In genomic region chr3:65363438-65363837, GRCm38 (mm10) we compare ENCODE assay signal across 11 mouse cellular contexts. TPM values are rescaled to one million over a fixed set of nuclear protein-coding genes. Genes with fewer than 3 reads are reported as not detected.
DNase-seq lines count a peak whose midpoint lies in the region; ATAC-seq and TF ChIP-seq lines count a peak whose summit lies in the region.
"Had no signal": no experiment of that assay in that cellular context is flagged by ENCODE, and none has a peak within 500 bp of the region (broad histone marks: within the 10 kb centered on the region; RNA-seq: fewer than 3 reads in every experiment).

No protein-coding gene starts in this region.

- no peak overlapping the region for H3K9ac ChIP-seq in hindbrain, postnatal 0 days (replicated peaks; ENCODE audit: low read length)

- H3K27me3 ChIP-seq in hindbrain, postnatal 0 days (ENCODE audit: insufficient read depth, low read length) = no peaks in the 10 kb centered on the region
- H3K27me3 ChIP-seq in hindbrain, embryonic 10.5 days (ENCODE audit: insufficient read depth, poor library complexity, severe bottlenecking) = no peaks in the 10 kb centered on the region
- H3K27me3 ChIP-seq: megakaryocyte, embryonic 14.5 days had no signal

- peak; percentile 38; the same call in 1 of the 2 replicates for ATAC-seq in hindbrain, postnatal 0 days
- no peak for ATAC-seq in monocyte, adult 5-6 weeks (replicated peaks; ENCODE audit: insufficient number of reproducible peaks, low FRiP score, low TSS enrichment, poor library complexity, severe bottlenecking)
- no peak for ATAC-seq in inflammation-experienced regulatory T-cells, adult 6 months

- H3K4me3 ChIP-seq in hindbrain, postnatal 0 days (ENCODE audit: low read length) = no peak overlapping the region
- no peak overlapping the region for H3K4me3 ChIP-seq in hindbrain, embryonic 10.5 days
- H3K4me3 ChIP-seq: erythroblast, embryonic 14.5 days; megakaryocyte, embryonic 14.5 days had no signal

- no peaks in the 10 kb centered on the region for H3K4me1 ChIP-seq in hindbrain, postnatal 0 days (ENCODE audit: insufficient read depth, low read length)
- H3K4me1 ChIP-seq in hindbrain, embryonic 10.5 days (replicated peaks) = peaks cover under 1% of the 10 kb centered on the region; the same call in 1 of the 2 replicates

- no peak overlapping the region for H3K4me2 ChIP-seq in hindbrain, postnatal 0 days (ENCODE audit: low read depth, low read length)

- H3K9me3 ChIP-seq in hindbrain, postnatal 0 days (ENCODE audit: low read length) = no peaks in the 10 kb centered on the region
- no peaks in the 10 kb centered on the region for H3K9me3 ChIP-seq in hindbrain, embryonic 10.5 days
- H3K9me3 ChIP-seq: megakaryocyte, embryonic 14.5 days had no signal

- WGBS in hindbrain, postnatal 0 days = 76% methylated on average over 1 of the region's 1 CpGs
- 91% methylated on average over 1 of the region's 1 CpGs for WGBS in hindbrain, embryonic 10.5 days

- DNase-seq in hindbrain, postnatal 0 days (ENCODE audit: low spot score) = peak; percentile 55
- no peak for DNase-seq in hindbrain, embryonic 10.5 days (ENCODE audit: low spot score)
- peak; percentile 49 for DNase-seq in urinary bladder, postnatal 14 days (ENCODE audit: low spot score)
- no peak for DNase-seq in urinary bladder, postnatal 10 days (ENCODE audit: low spot score)
- DNase-seq in heart, postnatal 4 days = peak; percentile 72
- DNase-seq in cerebellum, adult 9-10 months = no peak
- DNase-seq: right cerebral cortex, postnatal 25 days had no signal

- TF ChIP-seq CTCF in hindbrain, postnatal 0 days (IDR thresholded peaks at IDR 0.05; ENCODE audit: low read depth) = no peak

- no peak overlapping the region for H3K27ac ChIP-seq in hindbrain, postnatal 0 days
- H3K27ac ChIP-seq in hindbrain, embryonic 10.5 days = no peak overlapping the region

- no peaks in the 10 kb centered on the region; the same call in 1 of the 2 replicates for H3K36me3 ChIP-seq in hindbrain, postnatal 0 days (ENCODE audit: insufficient read depth, low read length)
- peaks cover 20% of the 10 kb centered on the region for H3K36me3 ChIP-seq in hindbrain, embryonic 10.5 days

RNA-seq across cellular contexts. Expression of gene Ssr3, which starts 29.0 kb away (rescaled TPM):
- 127 and 136 TPM in 2 replicates for total RNA-seq in hindbrain, postnatal 0 days (2014; rRNA removed)
- polyA plus RNA-seq in hindbrain, postnatal 0 days (2015; fragmentation: Nextera tagmentation; extraction: Ambion mirVana) = 154 and 160 TPM in 2 replicates
- 180 and 231 TPM in 2 replicates for polyA plus RNA-seq in hindbrain, embryonic 10.5 days (2016; fragmentation: Nextera tagmentation; extraction: Ambion mirVana)
- total RNA-seq in heart, postnatal 4 days (2021) = 100 to 1,000 TPM; 178 TPM
- total RNA-seq in monocyte, adult 5-6 weeks (2017) = 226 to 245 TPM (median 232 TPM) in 3 replicates
- polyA plus RNA-seq in inflammation-experienced regulatory T-cells, adult 6 months (2017; shearing (Covaris generic)) = 100 to 1,000 TPM; 122 to 180 (median 142) TPM

Comparison
In these comparisons a context has a peak if more than half of its experiments do, and no peak if none do; other contexts are left out.
1. DNase-seq: peak in hindbrain, postnatal 0 days (single experiment), urinary bladder, postnatal 14 days (single experiment) and heart, postnatal 4 days (single experiment); none in hindbrain, embryonic 10.5 days (single experiment), urinary bladder, postnatal 10 days (single experiment) and cerebellum, adult 9-10 months (single experiment).